8 mouse cellular contexts compared by ENCODE assay signal in genomic region chr14:57825788-57826751, GRCm38 (mm10). TPM values are rescaled to one million over a fixed set of nuclear protein-coding genes. Genes with fewer than 3 reads are reported as not detected.
A peak's percentile ranks its signal among the peaks of the same experiment; 100 is the strongest.
DNase-seq lines count a peak whose midpoint lies in the region; ATAC-seq lines count a peak whose summit lies in the region.

Gene Ska3, minus strand, starts transcription at chr14:57826185.
Gene Mrpl57, plus strand, starts transcription at chr14:57826234.

- peak; percentile 96 for DNase-seq in R1 (ENCODE audit: low read depth, low spot score)
- peak; percentile 92 to 94 for DNase-seq in cerebellum, postnatal 25 days
- DNase-seq in frontal cortex, postnatal 36 days (ENCODE audit: low spot score in 2 of 2) = peak; percentile 91 to 92
- peak; percentile 87 to 90 for DNase-seq in left cerebral cortex, adult 18-20 months (ENCODE audit: low spot score in 2 of 2)
- peak; percentile 91 for DNase-seq in right cerebral cortex, adult 18-20 months
- DNase-seq in urinary bladder, postnatal 10 days (ENCODE audit: low spot score) = peak; percentile 70

- H3K9ac ChIP-seq in hindbrain, embryonic 16.5 days (ENCODE audit: low read depth, low read length) = peak within 1 kb of the TSS; percentile 95

- H3K4me3 ChIP-seq in hindbrain, embryonic 16.5 days (ENCODE audit: low read length) = peak within 1 kb of the TSS; percentile 90
- peak within 1 kb of the TSS; percentile 67 for H3K4me3 ChIP-seq in macrophage (ENCODE audit: inconsistent target)

- ATAC-seq in hindbrain, embryonic 16.5 days = peak; percentile 97

- H3K79me2 ChIP-seq in macrophage (ENCODE audit: inconsistent target) = peaks cover 54% of the 10 kb centered on the region

- peaks cover 11% of the 10 kb centered on the region for H3K4me1 ChIP-seq in hindbrain, embryonic 16.5 days (ENCODE audit: control insufficient read depth, insufficient read depth, low read depth, low read length)

- H3K27me3 ChIP-seq in hindbrain, embryonic 16.5 days (replicated peaks; ENCODE audit: control insufficient read depth, insufficient read depth, low read length) = no peaks in the 10 kb centered on the region

- WGBS in hindbrain, embryonic 16.5 days = under 1% methylated on average over 89 of the region's 96 CpGs
- WGBS in macrophage (ENCODE audit: missing documents) = under 1% methylated on average over 95 of the region's 96 CpGs

- H3K36me3 ChIP-seq in hindbrain, embryonic 16.5 days (ENCODE audit: control insufficient read depth, insufficient read depth, low read length) = no peaks in the 10 kb centered on the region
- H3K36me3 ChIP-seq in macrophage (ENCODE audit: inconsistent target) = no peaks in the 10 kb centered on the region

- H3K9me3 ChIP-seq in hindbrain, embryonic 16.5 days (ENCODE audit: control insufficient read depth, low read length) = no peaks in the 10 kb centered on the region

- peak within 1 kb of the TSS; percentile 79 for H3K4me2 ChIP-seq in hindbrain, embryonic 16.5 days (ENCODE audit: low read length)

- H3K27ac ChIP-seq in hindbrain, embryonic 16.5 days (ENCODE audit: low read depth, low read length) = peak within 1 kb of the TSS; percentile 92
- H3K27ac ChIP-seq in macrophage = peak within 1 kb of the TSS; percentile 61

RNA-seq across cellular contexts. Expression of gene Ska3, which starts in this region (rescaled TPM):
- polyA plus RNA-seq in hindbrain, embryonic 16.5 days (2015; fragmentation: Nextera tagmentation; extraction: Ambion mirVana) = 8.0 and 8.7 TPM in 2 replicates
- total RNA-seq in left cerebral cortex, adult 18-20 months (2021) = under 1 TPM; 0.37 to 0.42 TPM
- 1 to 10 TPM in 18 of 26 experiments, under 1 TPM in 7, not detected in 1; 0.50 to 5.0 (median 2.1) TPM for total RNA-seq in macrophage (2018; cell fraction: chromatin; rRNA removed)
- 1 to 10 TPM in 11 of 26 experiments, under 1 TPM in 15; 0.51 to 2.1 (median 0.95) TPM for total RNA-seq in macrophage (2018; cell fraction: cytosol; rRNA removed)
- 1 to 10 TPM in 18 of 26 experiments, under 1 TPM in 7, not detected in 1; 0.37 to 7.9 (median 1.4) TPM for total RNA-seq in macrophage (2018; cell fraction: nucleus; rRNA removed)
- 0.67 to 3.6 TPM (median 1.9 TPM) in 3 replicates for polyA plus RNA-seq in macrophage (2018)

RNA-seq across cellular contexts. Expression of gene Mrpl57, which starts in this region (rescaled TPM):
- polyA plus RNA-seq in hindbrain, embryonic 16.5 days (2015; fragmentation: Nextera tagmentation; extraction: Ambion mirVana) = 151 and 162 TPM in 2 replicates
- total RNA-seq in left cerebral cortex, adult 18-20 months (2021) = 10 to 100 TPM; 50.5 to 61.8 TPM
- total RNA-seq in macrophage (2018; cell fraction: chromatin; rRNA removed) = 10 to 100 TPM in 2 of 26 experiments, 1 to 10 TPM in 21, under 1 TPM in 3; 0.62 to 14.3 (median 3.4) TPM
- total RNA-seq in macrophage (2018; cell fraction: cytosol; rRNA removed) = 10 to 100 TPM; 36.1 to 84.9 (median 58.6) TPM
- 10 to 100 TPM in 16 of 26 experiments, 1 to 10 TPM in 10; 3.3 to 45.6 (median 12.2) TPM for total RNA-seq in macrophage (2018; cell fraction: nucleus; rRNA removed)
- 21.8 to 55.2 TPM (median 27.0 TPM) in 3 replicates for polyA plus RNA-seq in macrophage (2018)

Comparison
In these comparisons a context has a peak if more than half of its experiments do, and no peak if none do; other contexts are left out.
1. Peak in every context shown above with its lines: DNase-seq, ATAC-seq, H3K4me3 ChIP-seq and H3K27ac ChIP-seq.